Mouse (Mus musculus) heart, embryonic 13.5 days (tissue): ENCODE data around the gene Rtn4rl2. TPM values are rescaled to one million over a fixed set of nuclear protein-coding genes. Genes with fewer than 3 reads are reported as not detected.
A peak's percentile ranks its signal among the peaks of the same experiment; 100 is the strongest.

Experiments
- ATAC-seq: fragments of 200-750 bp; cut with Nextera tagmentation; 2 replicates; pipeline ENCODE4 v1.8.0; 2017; ENCODE audit warnings: moderate TSS enrichment; ENCODE audit not compliant: insufficient number of reproducible peaks, low FRiP score, low TSS enrichment; ENCODE audit errors: extremely low read depth
- H3K27ac ChIP-seq: fragments of 300-500 bp; sonication (generic); replicated peaks from 2 replicates; pipeline ENCODE4 v1.5.1; 2015; ENCODE audit warnings: moderate library complexity, mild to moderate bottlenecking, inconsistent platforms
- H3K27me3 ChIP-seq: fragments of 300-500 bp; sonication (generic); replicated peaks from 2 replicates; pipeline ENCODE4 v1.6.1; 2015; ENCODE audit warnings: mild to moderate bottlenecking, inconsistent platforms
- H3K36me3 ChIP-seq: fragments of 300-500 bp; sonication (generic); 2 replicates; pipeline ENCODE4 v1.6.1; 2015; ENCODE audit warnings: mild to moderate bottlenecking, inconsistent platforms
- H3K4me1 ChIP-seq: fragments of 300-500 bp; sonication (generic); 2 replicates; pipeline ENCODE4 v1.6.1; 2015; ENCODE audit warnings: inconsistent platforms
- H3K4me2 ChIP-seq: fragments of 300-500 bp; sonication (generic); 2 replicates; pipeline ENCODE4 v1.6.1; 2015; ENCODE audit warnings: inconsistent platforms, mild to moderate bottlenecking, moderate library complexity
- H3K4me3 ChIP-seq: fragments of 300-500 bp; sonication (generic); 2 replicates; pipeline ENCODE4 v1.5.1; 2015; ENCODE audit warnings: moderate library complexity, mild to moderate bottlenecking, inconsistent platforms
- H3K9ac ChIP-seq: fragments of 300-500 bp; sonication (generic); 2 replicates; pipeline ENCODE4 v1.6.1; 2015; ENCODE audit warnings: inconsistent platforms, mild to moderate bottlenecking, moderate library complexity
- H3K9me3 ChIP-seq: fragments of 300-500 bp; sonication (generic); 2 replicates; pipeline ENCODE4 v1.6.1; 2016; ENCODE audit warnings: inconsistent platforms
- WGBS: fragments of 180-500 bp; shearing (Covaris S2); methylation state at CpG from one replicate; pipeline ENCODE4 v1.1.7; 2015; ENCODE audit warnings: mixed read lengths; 5-methylcytosine and 5-hydroxymethylcytosine counted together
- polyA plus RNA-seq: library from polyadenylated mRNA; unstranded; fragments of >200 nt; fragmentation: Nextera tagmentation; extraction: Ambion mirVana; gene quantifications from 2 replicates; pipeline ENCODE4 v1.2.1, GENCODE M21; 2015

Gene Rtn4rl2
- polyA plus RNA-seq, 1 experiment from 2014 or later, result 0.72 TPM

DNA sequence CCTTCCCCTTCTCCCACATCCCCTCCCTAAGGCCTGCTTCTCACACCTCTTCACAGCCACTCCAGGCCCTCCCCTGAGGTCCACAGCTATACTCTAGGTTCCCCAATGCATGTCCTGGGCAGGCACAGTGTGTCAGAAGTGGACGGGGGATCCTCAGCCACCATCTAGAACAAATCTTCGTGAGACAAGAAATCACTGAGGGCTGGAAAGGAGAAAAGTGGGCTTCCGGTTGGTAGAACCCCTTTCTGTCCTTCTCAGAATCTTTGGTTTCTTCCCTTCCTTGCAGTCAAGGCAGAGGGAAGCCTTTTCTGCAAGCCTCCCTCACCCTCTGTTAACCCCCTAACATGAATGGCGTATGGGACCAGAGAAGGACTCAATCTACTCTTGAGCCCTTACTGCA, 2.6 kb downstream of the Rtn4rl2 start:
- WGBS, result 62% methylated on average over 4 of the region's 4 CpGs
- Histone ChIP-seq H3K27me3 (peaks cover 99% of the 10 kb centered on the region), H3K4me3 (no peak overlapping the region), H3K9ac (no peak overlapping the region), H3K36me3 (no peaks in the 10 kb centered on the region), H3K4me1 (peaks cover 40% of the 10 kb centered on the region), H3K4me2 (no peak overlapping the region), H3K9me3 (no peaks in the 10 kb centered on the region), H3K27ac (no peak overlapping the region)
- no peak for ATAC-seq

DNA sequence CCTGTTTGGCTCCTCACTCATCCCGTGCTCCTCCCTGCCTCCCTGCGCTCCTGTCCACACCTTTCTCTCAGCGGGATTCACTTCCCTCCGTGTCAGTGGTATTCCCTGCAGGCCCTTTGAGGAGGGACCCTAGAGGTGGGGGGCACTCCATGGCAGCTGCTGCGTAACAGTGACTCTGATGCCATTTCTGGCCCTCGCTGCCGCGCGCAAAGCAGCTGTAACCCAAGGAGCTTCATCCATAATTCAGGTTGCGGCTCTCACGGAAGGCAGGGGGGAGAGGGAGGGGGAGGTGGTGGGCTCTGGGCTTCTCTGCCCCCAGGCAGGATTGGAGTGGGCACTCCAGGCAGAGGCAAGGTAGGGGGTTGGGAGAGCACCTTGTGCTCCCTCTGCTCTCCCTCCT, 3.0 kb downstream of the Rtn4rl2 start:
- H3K27ac ChIP-seq, result no peak overlapping the region
- H3K4me3 ChIP-seq, result 0 out of 2 replicates have a peak overlapping the region, but pooled peaks have one; percentile 26
- peak overlapping the region; percentile 56 for H3K4me2 ChIP-seq
- peaks cover 99% of the 10 kb centered on the region for H3K27me3 ChIP-seq
- ATAC-seq, result no peak
- H3K36me3 ChIP-seq, result no peaks in the 10 kb centered on the region
- H3K9ac ChIP-seq, result no peak overlapping the region
- no peaks in the 10 kb centered on the region for H3K9me3 ChIP-seq
- 7% methylated on average over 11 of the region's 11 CpGs for WGBS
- H3K4me1 ChIP-seq, result peaks cover 39% of the 10 kb centered on the region

DNA sequence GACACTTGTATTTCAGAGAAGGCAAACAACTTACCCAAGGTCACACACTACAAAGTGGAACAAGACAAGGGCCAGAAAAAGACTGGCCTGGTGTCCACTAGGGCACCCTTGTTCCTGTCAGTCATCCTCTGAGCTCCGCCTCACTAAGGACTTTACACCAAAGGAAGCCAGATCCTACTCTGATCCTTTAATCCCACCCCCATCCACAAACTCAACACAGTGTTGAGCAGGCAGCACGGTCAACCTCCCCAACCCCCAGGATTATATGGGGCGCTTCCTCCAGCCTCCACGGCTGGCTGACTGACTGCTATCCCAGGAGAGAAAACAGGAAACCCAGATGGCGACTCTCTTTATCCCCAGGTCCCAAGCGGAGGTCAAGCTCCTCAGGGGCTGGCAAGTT, 3.4 kb downstream of the Rtn4rl2 start:
- Histone ChIP-seq H3K27ac (no peak overlapping the region), H3K27me3 (peaks cover 99% of the 10 kb centered on the region), H3K9ac (no peak overlapping the region; the same call in 1 of the 2 replicates), H3K4me1 (peaks cover 36% of the 10 kb centered on the region), H3K4me3 (peak overlapping the region; percentile 26), H3K4me2 (peak overlapping the region; percentile 56), H3K36me3 (no peaks in the 10 kb centered on the region), H3K9me3 (no peaks in the 10 kb centered on the region)
- 2% methylated on average over 6 of the region's 6 CpGs for WGBS
- no peak for ATAC-seq

DNA sequence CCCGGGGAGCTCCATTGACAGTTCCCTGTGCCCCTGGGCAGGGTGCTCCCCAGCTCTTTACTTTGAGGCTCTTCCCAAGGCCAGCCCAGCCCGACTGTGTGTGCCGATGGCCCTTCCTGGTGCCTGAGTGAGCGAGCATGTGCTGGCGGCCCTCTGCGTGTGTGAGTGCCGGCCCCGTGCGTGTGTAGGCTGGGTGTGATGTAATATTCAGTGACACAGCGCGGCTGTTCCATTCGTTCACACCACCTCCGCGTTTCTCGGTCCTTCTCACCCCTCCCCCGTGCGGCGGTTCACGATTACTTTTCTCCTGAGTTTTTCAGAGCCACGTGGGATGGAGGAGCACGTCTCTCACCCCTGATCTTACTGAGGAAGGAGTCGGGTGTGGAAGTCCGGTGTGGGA, 3.9 kb downstream of the Rtn4rl2 start:
- ATAC-seq, result no peak
- Histone ChIP-seq H3K27ac (no peak overlapping the region), H3K9ac (peak overlapping the region; percentile 35; the same call in 1 of the 2 replicates), H3K36me3 (no peaks in the 10 kb centered on the region), H3K4me1 (peaks cover 31% of the 10 kb centered on the region), H3K4me2 (peak overlapping the region; percentile 56), H3K4me3 (peak overlapping the region; percentile 26), H3K9me3 (no peaks in the 10 kb centered on the region), H3K27me3 (peaks cover 99% of the 10 kb centered on the region)
- 2% methylated on average over 23 of the region's 23 CpGs for WGBS

DNA sequence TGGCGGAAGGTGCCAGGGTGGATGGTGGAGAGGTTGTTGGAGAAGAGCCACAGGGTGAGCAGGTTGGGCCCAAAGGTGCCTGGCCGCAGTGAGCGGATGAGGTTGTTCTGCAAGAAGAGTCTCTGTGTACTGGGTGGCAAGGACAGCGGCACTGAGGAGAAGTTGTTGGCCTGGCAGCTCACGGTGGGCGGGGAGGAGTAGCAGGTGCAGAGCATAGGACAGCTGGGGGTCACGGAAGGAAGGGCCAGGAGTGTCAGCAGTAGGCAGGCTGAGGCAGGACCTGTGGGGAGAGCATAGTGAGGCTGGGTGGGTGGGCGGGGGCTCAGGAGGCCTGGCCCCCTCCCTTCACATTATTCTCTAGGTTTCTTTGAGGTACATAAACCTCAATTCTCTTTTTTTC, 5.9 kb downstream of the Rtn4rl2 start:
- Histone ChIP-seq H3K4me3 (no peak overlapping the region), H3K36me3 (no peaks in the 10 kb centered on the region), H3K9me3 (no peaks in the 10 kb centered on the region), H3K27me3 (peaks cover 99% of the 10 kb centered on the region), H3K4me2 (no peak overlapping the region), H3K9ac (no peak overlapping the region), H3K27ac (no peak overlapping the region), H3K4me1 (peaks cover 15% of the 10 kb centered on the region)
- WGBS, result 59% methylated on average over 8 of the region's 8 CpGs
- ATAC-seq, result no peak

DNA sequence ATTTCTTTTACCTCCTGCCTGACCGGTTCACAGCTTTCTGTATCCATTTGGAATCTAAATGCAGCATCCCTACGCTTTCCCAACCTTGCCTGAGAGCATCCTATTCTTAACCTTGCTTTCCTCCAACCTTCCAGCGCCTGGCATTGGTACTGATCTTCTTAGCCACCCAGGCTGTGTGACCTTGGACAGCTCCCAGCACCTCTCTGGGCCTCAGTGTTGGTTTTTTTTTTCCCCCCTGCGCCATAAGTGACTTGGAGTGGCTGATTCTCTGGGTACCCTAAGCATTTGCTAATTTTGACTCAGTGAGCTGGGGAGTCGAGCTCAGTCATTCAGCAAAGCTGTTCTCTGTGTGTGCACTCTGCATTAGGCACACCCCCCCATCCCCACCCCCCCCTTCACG, 10.7 kb downstream of the Rtn4rl2 start:
- WGBS, result 31% methylated on average over 6 of the region's 6 CpGs

DNA sequence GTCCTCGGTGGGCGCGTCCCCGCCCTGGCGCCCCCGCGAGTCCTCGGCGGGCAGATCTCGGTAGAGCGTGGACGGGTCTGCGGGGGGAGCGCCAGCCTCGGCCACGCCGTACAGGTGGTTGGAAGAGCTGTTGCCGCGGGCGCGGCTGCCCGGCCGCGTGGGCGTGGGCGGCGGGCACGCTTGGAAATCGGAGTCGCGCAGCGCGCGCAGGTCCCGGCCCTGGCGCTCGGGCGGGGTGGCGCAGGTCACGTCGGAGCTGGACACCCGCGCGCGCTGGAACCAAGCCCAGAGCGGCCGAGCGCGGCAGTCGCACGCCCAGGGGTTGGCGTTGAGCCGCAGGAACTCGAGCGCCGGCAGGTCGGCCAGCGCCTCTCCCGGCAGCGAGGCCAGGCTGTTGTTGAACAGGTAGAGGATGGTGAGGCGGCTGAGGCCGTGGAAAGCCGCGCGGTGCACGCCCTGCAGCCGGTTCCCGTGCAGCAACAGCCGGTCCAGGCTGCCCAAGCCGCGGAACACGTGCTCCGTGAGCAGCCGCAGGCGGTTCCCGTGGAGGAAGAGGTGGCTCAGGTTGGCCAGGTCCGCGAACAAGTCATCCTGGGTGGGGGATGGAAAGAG, 14.3 kb downstream of the Rtn4rl2 start:
- H3K9ac ChIP-seq, result peak overlapping the region; percentile 76
- no peaks in the 10 kb centered on the region for H3K9me3 ChIP-seq
- H3K4me1 ChIP-seq, result peaks cover 15% of the 10 kb centered on the region
- WGBS, result 1% methylated on average over 78 of the region's 78 CpGs
- H3K36me3 ChIP-seq, result no peaks in the 10 kb centered on the region
- H3K27ac ChIP-seq, result no peak overlapping the region
- peak overlapping the region; percentile 82 for H3K4me2 ChIP-seq
- H3K4me3 ChIP-seq, result peak overlapping the region; percentile 61
- ATAC-seq, result 0 out of 2 replicates have a peak, but pooled peaks have one; percentile 21
- H3K27me3 ChIP-seq, result peaks cover 100% of the 10 kb centered on the region

More for the DNA sequence above, 10.7 kb downstream of the Rtn4rl2 start:
- Histone ChIP-seq H3K9me3 (no peaks in the 10 kb centered on the region), H3K4me3 (no peak overlapping the region), H3K27me3 (peaks cover 99% of the 10 kb centered on the region), H3K4me2 (no peak overlapping the region), H3K27ac (no peak overlapping the region), H3K36me3 (no peaks in the 10 kb centered on the region), H3K4me1 (peaks cover 15% of the 10 kb centered on the region), H3K9ac (no peak overlapping the region)
- ATAC-seq, result no peak

DNA sequence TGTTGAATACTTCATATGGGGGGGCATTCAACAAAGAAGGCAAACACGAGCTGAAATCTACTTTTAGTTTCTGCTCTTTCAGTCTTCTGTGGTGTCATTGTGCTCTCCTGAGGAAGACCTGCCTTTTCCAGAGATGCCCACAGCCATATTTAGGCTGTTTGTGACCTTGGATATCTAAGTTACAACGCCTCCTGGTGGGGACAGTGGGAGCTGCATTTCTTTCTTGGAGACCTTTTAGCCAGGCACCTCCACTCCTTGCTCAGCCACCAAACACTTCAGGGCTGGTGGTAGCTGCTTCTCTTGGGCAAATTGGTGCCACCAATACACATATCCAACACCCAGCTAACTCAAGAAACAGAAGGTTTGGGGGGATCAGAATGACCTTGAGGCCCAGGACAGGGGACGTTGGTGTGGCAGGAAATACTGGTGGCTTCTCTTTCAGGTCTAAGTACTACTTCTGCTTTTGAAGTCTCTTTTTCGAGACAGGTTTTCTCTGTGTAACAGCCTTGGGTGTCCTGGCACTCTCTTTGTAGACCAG, 15.8 kb downstream of the Rtn4rl2 start:
- peaks cover 100% of the 10 kb centered on the region for H3K27me3 ChIP-seq
- no peak overlapping the region for H3K27ac ChIP-seq
- no peak overlapping the region for H3K4me2 ChIP-seq
- H3K9me3 ChIP-seq, result no peaks in the 10 kb centered on the region
- no peaks in the 10 kb centered on the region for H3K36me3 ChIP-seq
- no peak overlapping the region for H3K9ac ChIP-seq
- WGBS, result 50% methylated on average over 4 of the region's 4 CpGs
- ATAC-seq, result no peak
- peaks cover 24% of the 10 kb centered on the region for H3K4me1 ChIP-seq
- H3K4me3 ChIP-seq, result no peak overlapping the region

DNA sequence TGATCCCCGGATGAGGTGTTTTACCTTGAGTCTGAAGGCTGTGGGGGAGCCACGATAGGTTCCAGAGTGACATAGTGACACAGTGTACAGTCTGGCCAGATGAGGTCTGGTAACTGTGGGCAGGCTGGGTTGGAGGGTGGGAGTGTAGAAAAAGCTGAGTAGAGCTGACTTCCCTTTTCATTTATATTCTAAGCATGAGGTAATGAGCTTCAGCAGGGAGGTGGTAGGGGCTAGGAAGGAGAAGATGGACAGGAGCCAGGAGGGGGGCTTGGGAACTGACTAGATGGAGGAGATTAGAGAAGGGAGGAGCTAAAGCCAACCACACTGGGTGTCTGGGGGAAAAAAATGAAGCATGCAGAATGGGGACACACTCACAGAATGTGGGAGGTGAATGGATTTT, 17.5 kb downstream of the Rtn4rl2 start:
- H3K27me3 ChIP-seq, result peaks cover 94% of the 10 kb centered on the region
- H3K4me1 ChIP-seq, result peaks cover 26% of the 10 kb centered on the region
- WGBS, result 60% methylated on average over 2 of the region's 2 CpGs
- no peak overlapping the region for H3K9ac ChIP-seq
- H3K27ac ChIP-seq, result no peak overlapping the region
- no peak for ATAC-seq
- H3K9me3 ChIP-seq, result no peaks in the 10 kb centered on the region
- no peaks in the 10 kb centered on the region for H3K36me3 ChIP-seq
- H3K4me3 ChIP-seq, result no peak overlapping the region
- no peak overlapping the region for H3K4me2 ChIP-seq

DNA sequence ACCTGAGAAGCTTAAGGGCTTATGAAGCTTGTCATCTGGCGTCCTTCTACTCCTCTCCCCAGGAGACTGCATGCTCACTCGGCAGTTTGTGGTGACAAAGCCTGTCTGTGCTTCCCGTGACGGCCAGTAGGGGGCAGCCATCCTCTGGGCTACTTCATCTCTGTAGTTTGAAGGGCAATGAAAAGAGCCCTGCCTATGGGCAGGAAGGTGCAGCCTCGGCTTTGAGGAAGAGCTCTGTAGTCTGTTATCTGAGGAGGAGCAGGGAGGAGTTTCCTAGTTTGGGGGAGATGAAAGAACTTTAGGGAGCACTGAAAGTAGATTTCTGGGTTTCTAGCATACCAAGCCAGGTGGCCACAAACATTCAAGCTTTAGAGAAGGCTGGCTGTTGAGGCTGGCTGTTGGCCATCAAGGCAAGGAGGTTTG, 18.0 kb downstream of the Rtn4rl2 start:
- WGBS, result 6% methylated on average over 5 of the region's 5 CpGs
- Histone ChIP-seq H3K27me3 (peaks cover 90% of the 10 kb centered on the region), H3K9ac (no peak overlapping the region), H3K4me3 (no peak overlapping the region), H3K36me3 (peaks cover 4% of the 10 kb centered on the region; the same call in 1 of the 2 replicates), H3K4me1 (peaks cover 26% of the 10 kb centered on the region), H3K4me2 (no peak overlapping the region), H3K9me3 (no peaks in the 10 kb centered on the region), H3K27ac (no peak overlapping the region)
- no peak for ATAC-seq

DNA sequence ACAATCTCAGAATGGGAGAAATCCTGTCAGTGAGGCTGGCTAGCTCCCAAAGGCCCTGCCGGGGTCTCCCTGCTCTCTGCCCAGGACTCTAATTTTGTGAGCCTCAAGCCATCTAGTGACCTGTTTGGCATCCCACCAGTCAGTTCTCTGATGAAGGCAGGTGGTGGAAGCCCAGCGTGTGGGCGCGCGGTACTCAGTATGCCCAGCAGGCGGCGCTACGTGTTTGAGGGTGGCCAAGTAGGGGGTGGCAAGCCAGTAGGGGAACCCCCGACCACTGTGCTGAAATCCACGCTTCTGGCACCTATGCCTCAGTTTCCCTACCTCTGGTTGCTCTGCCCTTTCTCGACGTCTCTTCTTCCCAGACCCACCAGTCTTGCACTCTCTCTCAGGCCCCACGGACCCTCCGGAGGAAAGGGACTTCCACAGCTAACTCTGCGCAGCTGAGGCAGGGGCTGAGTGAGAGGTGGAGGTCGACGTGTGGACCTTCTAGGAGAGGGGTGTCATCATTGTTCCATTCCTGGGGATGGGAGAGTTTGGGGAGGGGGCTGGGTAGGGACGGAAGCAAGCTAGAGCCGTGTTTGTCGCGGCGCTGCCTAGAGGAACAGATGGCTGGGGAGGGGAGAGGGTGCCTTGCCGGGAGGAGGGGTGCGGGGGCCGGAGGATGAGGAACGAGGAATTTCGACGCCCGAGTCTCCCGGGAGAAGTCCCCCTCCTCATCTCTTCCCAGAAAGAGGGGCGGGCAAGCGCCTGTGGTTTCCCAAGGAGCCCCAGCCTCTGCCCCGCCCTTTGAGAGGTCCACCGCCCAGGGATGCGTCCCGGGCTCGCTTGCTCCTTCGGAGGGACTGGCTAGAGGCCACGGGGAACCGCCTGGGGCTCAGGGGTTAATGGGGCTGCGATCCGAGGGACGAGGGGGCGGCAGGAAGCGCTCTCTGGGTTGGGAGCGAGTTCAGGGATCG, 20.6 kb downstream of the Rtn4rl2 start:
- ATAC-seq, result no peak
- H3K9me3 ChIP-seq, result no peaks in the 10 kb centered on the region
- peak overlapping the region; percentile 73 for H3K4me2 ChIP-seq
- H3K27ac ChIP-seq, result no peak overlapping the region
- 1% methylated on average over 45 of the region's 47 CpGs for WGBS
- H3K36me3 ChIP-seq, result peaks cover 30% of the 10 kb centered on the region
- peaks cover 63% of the 10 kb centered on the region for H3K27me3 ChIP-seq
- H3K9ac ChIP-seq, result peak overlapping the region; percentile 70
- H3K4me1 ChIP-seq, result peaks cover 11% of the 10 kb centered on the region
- H3K4me3 ChIP-seq, result peak overlapping the region; percentile 45
